Mouse (Mus musculus): ENCODE results near the gene Zranb3. TPM values are rescaled to one million over a fixed set of nuclear protein-coding genes. Genes with fewer than 3 reads are reported as not detected.
"Not testable (repeated sequence)": the region's sequence is repeated elsewhere in the genome, so short reads cannot be mapped to it uniquely, and the experiment has no call there.

Gene Zranb3
- polyA plus RNA-seq, 1 experiment from 2014 or later, result 5.7 TPM

GRCm38 (mm10) chr1:128013698-128014386 is 89.0 kb downstream of the Zranb3 start:
- H3K27ac ChIP-seq (replicated peaks), result no peak overlapping the region
- H3K36me3 ChIP-seq, result 0 out of 2 replicates have a peak, but pooled peaks cover 3% of the 10 kb centered on the region
- H3K9me3 ChIP-seq, result 0 out of 2 replicates have a peak, but pooled peaks cover 3% of the 10 kb centered on the region
- H3K4me1 ChIP-seq, result 0 out of 2 replicates have a peak, but pooled peaks cover 7% of the 10 kb centered on the region
- H3K9ac ChIP-seq, result no peak overlapping the region
- H3K4me2 ChIP-seq, result no peak overlapping the region
- no peak for ATAC-seq (ENCODE audit: extremely low read depth, insufficient number of reproducible peaks, low FRiP score, low TSS enrichment)
- 63% methylated on average over 4 of the region's 4 CpGs for WGBS
- no peaks in the 10 kb centered on the region for H3K27me3 ChIP-seq (replicated peaks)
- H3K4me3 ChIP-seq, result no peak overlapping the region

GRCm38 (mm10) chr1:128009751-128010150 is 93.1 kb downstream of the Zranb3 start:
- Histone ChIP-seq H3K4me2 (no peak overlapping the region), H3K4me3 (no peak overlapping the region), H3K36me3 (0 out of 2 replicates have a peak, but pooled peaks cover 3% of the 10 kb centered on the region), H3K9me3 (0 out of 2 replicates have a peak, but pooled peaks cover 3% of the 10 kb centered on the region), H3K4me1 (no peaks in the 10 kb centered on the region), H3K27me3 (replicated peaks) (no peaks in the 10 kb centered on the region), H3K9ac (no peak overlapping the region), H3K27ac (replicated peaks) (no peak overlapping the region)
- WGBS, result 94% methylated on average over 2 of the region's 2 CpGs
- ATAC-seq (ENCODE audit: extremely low read depth, insufficient number of reproducible peaks, low FRiP score, low TSS enrichment), result no peak

- H3K9ac ChIP-seq; H3K4me1 ChIP-seq; H3K36me3 ChIP-seq; H3K27me3 ChIP-seq (replicated peaks); H3K4me2 ChIP-seq; ATAC-seq (ENCODE audit: extremely low read depth, insufficient number of reproducible peaks, low FRiP score, low TSS enrichment); H3K27ac ChIP-seq (replicated peaks); H3K4me3 ChIP-seq; H3K9me3 ChIP-seq: not testable (repeated sequence)
- WGBS, result 86% methylated on average over 11 of the region's 11 CpGs
These were observed 96.7 kb downstream of the Zranb3 start for GRCm38 (mm10) chr1:128006042-128006600.

- Histone ChIP-seq H3K36me3 (0 out of 2 replicates have a peak, but pooled peaks cover 3% of the 10 kb centered on the region), H3K4me1 (no peaks in the 10 kb centered on the region), H3K9ac (no peak overlapping the region), H3K4me2 (no peak overlapping the region), H3K9me3 (0 out of 2 replicates have a peak, but pooled peaks cover 3% of the 10 kb centered on the region), H3K27me3 (replicated peaks) (no peaks in the 10 kb centered on the region), H3K27ac (replicated peaks) (no peak overlapping the region), H3K4me3 (no peak overlapping the region)
- no peak for ATAC-seq (ENCODE audit: extremely low read depth, insufficient number of reproducible peaks, low FRiP score, low TSS enrichment)
- WGBS, result 85% methylated on average over 2 of the region's 2 CpGs
These were observed 98.5 kb downstream of the Zranb3 start for GRCm38 (mm10) chr1:128004371-128004720.

- 91% methylated on average over 4 of the region's 4 CpGs for WGBS
- Histone ChIP-seq H3K4me2 (no peak overlapping the region), H3K27ac (replicated peaks) (no peak overlapping the region), H3K9ac (no peak overlapping the region), H3K27me3 (replicated peaks) (no peaks in the 10 kb centered on the region), H3K4me1 (no peaks in the 10 kb centered on the region), H3K4me3 (no peak overlapping the region), H3K36me3 (no peaks in the 10 kb centered on the region), H3K9me3 (no peaks in the 10 kb centered on the region)
- no peak for ATAC-seq (ENCODE audit: extremely low read depth, insufficient number of reproducible peaks, low FRiP score, low TSS enrichment)
These were observed 99.0 kb downstream of the Zranb3 start for GRCm38 (mm10) chr1:128003712-128004370.

- no peak for ATAC-seq (ENCODE audit: extremely low read depth, insufficient number of reproducible peaks, low FRiP score, low TSS enrichment)
- H3K4me1 ChIP-seq, result no peaks in the 10 kb centered on the region
- H3K27ac ChIP-seq (replicated peaks), result no peak overlapping the region
- no peaks in the 10 kb centered on the region for H3K27me3 ChIP-seq (replicated peaks)
- peaks cover 7% of the 10 kb centered on the region; the same call in 1 of the 2 replicates for H3K36me3 ChIP-seq
- H3K9ac ChIP-seq, result no peak overlapping the region
- no peak overlapping the region for H3K4me2 ChIP-seq
- no peak overlapping the region for H3K4me3 ChIP-seq
- WGBS, result 88% methylated on average over 2 of the region's 2 CpGs
- no peaks in the 10 kb centered on the region for H3K9me3 ChIP-seq
These were observed 100.7 kb downstream of the Zranb3 start for GRCm38 (mm10) chr1:128002159-128002558.

GRCm38 (mm10) chr1:128000931-128001330 is 101.9 kb downstream of the Zranb3 start:
- H3K9ac ChIP-seq; H3K27ac ChIP-seq (replicated peaks): not testable (repeated sequence)
- 92% methylated on average over 4 of the region's 4 CpGs for WGBS

GRCm38 (mm10) chr1:127993892-127994291 is 109.0 kb downstream of the Zranb3 start:
- H3K36me3 ChIP-seq, result peaks cover 30% of the 10 kb centered on the region
- no peak overlapping the region for H3K4me3 ChIP-seq
- H3K4me2 ChIP-seq, result no peak overlapping the region
- no peak overlapping the region for H3K27ac ChIP-seq (replicated peaks)
- H3K9ac ChIP-seq, result no peak overlapping the region
- 90% methylated on average over 4 of the region's 4 CpGs for WGBS
- peaks cover 17% of the 10 kb centered on the region for H3K4me1 ChIP-seq
- no peak for ATAC-seq (ENCODE audit: extremely low read depth, insufficient number of reproducible peaks, low FRiP score, low TSS enrichment)
- H3K9me3 ChIP-seq, result no peaks in the 10 kb centered on the region
- H3K27me3 ChIP-seq (replicated peaks), result no peaks in the 10 kb centered on the region

More at GRCm38 (mm10) chr1:128000931-128001330, 101.9 kb downstream of the Zranb3 start:
- H3K4me3 ChIP-seq; H3K4me1 ChIP-seq; H3K9me3 ChIP-seq; H3K27me3 ChIP-seq (replicated peaks); H3K36me3 ChIP-seq; H3K4me2 ChIP-seq; ATAC-seq (ENCODE audit: extremely low read depth, insufficient number of reproducible peaks, low FRiP score, low TSS enrichment): not testable (repeated sequence)

- no peak overlapping the region for H3K9ac ChIP-seq
- H3K27me3 ChIP-seq (replicated peaks), result no peaks in the 10 kb centered on the region
- H3K4me1 ChIP-seq, result peaks cover 17% of the 10 kb centered on the region
- no peak overlapping the region for H3K4me3 ChIP-seq
- peak overlapping the region; percentile 22; the same call in 1 of the 2 replicates for H3K27ac ChIP-seq (replicated peaks)
- WGBS, result 30% methylated on average over 9 of the region's 9 CpGs
- H3K36me3 ChIP-seq, result peaks cover 19% of the 10 kb centered on the region
- ATAC-seq (ENCODE audit: extremely low read depth, insufficient number of reproducible peaks, low FRiP score, low TSS enrichment), result no peak
- no peaks in the 10 kb centered on the region for H3K9me3 ChIP-seq
- peak overlapping the region; percentile 42 for H3K4me2 ChIP-seq
These were observed 112.7 kb downstream of the Zranb3 start for GRCm38 (mm10) chr1:127989876-127990731.

GRCm38 (mm10) chr1:127989387-127989786 is 113.5 kb downstream of the Zranb3 start:
- 70% methylated on average over 4 of the region's 4 CpGs for WGBS

GRCm38 (mm10) chr1:127988246-127988645 is 114.6 kb downstream of the Zranb3 start:
- Histone ChIP-seq H3K27me3 (replicated peaks) (no peaks in the 10 kb centered on the region), H3K36me3 (peaks cover 19% of the 10 kb centered on the region), H3K9ac (no peak overlapping the region), H3K4me1 (peaks cover 17% of the 10 kb centered on the region), H3K9me3 (no peaks in the 10 kb centered on the region), H3K27ac (replicated peaks) (no peak overlapping the region), H3K4me3 (no peak overlapping the region), H3K4me2 (no peak overlapping the region)
- ATAC-seq (ENCODE audit: extremely low read depth, insufficient number of reproducible peaks, low FRiP score, low TSS enrichment), result no peak
- 72% methylated on average over 3 of the region's 3 CpGs for whole genome bisulfite sequencing

More at GRCm38 (mm10) chr1:127989387-127989786, 113.5 kb downstream of the Zranb3 start:
- Histone ChIP-seq H3K4me1 (peaks cover 17% of the 10 kb centered on the region), H3K27me3 (replicated peaks) (no peaks in the 10 kb centered on the region), H3K9me3 (no peaks in the 10 kb centered on the region), H3K4me3 (no peak overlapping the region), H3K36me3 (peaks cover 19% of the 10 kb centered on the region), H3K4me2 (no peak overlapping the region), H3K27ac (replicated peaks) (no peak overlapping the region), H3K9ac (no peak overlapping the region)
- no peak for ATAC-seq (ENCODE audit: extremely low read depth, insufficient number of reproducible peaks, low FRiP score, low TSS enrichment)

Data from heart, embryonic 13.5 days (tissue).